Mouse (Mus musculus): Measurements from ENCODE around the gene B4galnt4.

The B4galnt4 gene

GRCm38 (mm10) chr7:141119487-141119886 is 58.6 kb downstream of the B4galnt4 start:
- DNase-seq (ENCODE audit: extremely low spot score, low read depth, low spot score): no peak

- no peak for DNase-seq (ENCODE audit: extremely low spot score, low read depth, low spot score)
Measured at GRCm38 (mm10) chr7:141120605-141121004, 59.7 kb downstream of the B4galnt4 start.

GRCm38 (mm10) chr7:141121051-141121531 is 60.2 kb downstream of the B4galnt4 start:
- DNase-seq (ENCODE audit: extremely low spot score, low read depth, low spot score): no peak
